Mouse (Mus musculus) myocyte (in vitro differentiated cells): ENCODE data around the gene Nr2c1. TPM values are rescaled to one million over a fixed set of nuclear protein-coding genes. Genes with fewer than 3 reads are reported as not detected.

Experiments used
- H3K27me3 ChIP-seq: one replicate; pipeline ENCODE4 v1.6.1; 2011; ENCODE audit not compliant: control insufficient read depth, insufficient read depth, insufficient read length
- H3K36me3 ChIP-seq: one replicate; pipeline ENCODE4 v1.6.1; 2011; ENCODE audit not compliant: control insufficient read depth, insufficient read depth
- H3K4me2 ChIP-seq: one replicate; pipeline ENCODE4 v1.6.1; 2011; ENCODE audit warnings: low read depth, control low read depth
- H3K4me3 ChIP-seq: one replicate; pipeline ENCODE4 v1.5.1; 2011; ENCODE audit warnings: mild to moderate bottlenecking, control low read depth, moderate library complexity
- H3K79me2 ChIP-seq: one replicate; pipeline ENCODE4 v1.6.1; 2011; ENCODE audit not compliant: control insufficient read depth, insufficient read depth
- H3ac ChIP-seq: one replicate; pipeline ENCODE4 v1.6.1; 2011; ENCODE audit not compliant: control insufficient read depth, insufficient read length
- CEBPB ChIP-seq: IDR thresholded peaks from 2 replicates; pipeline ENCODE4 v1.6.1; 2011; ENCODE audit warnings: mild to moderate bottlenecking, moderate library complexity; ENCODE audit not compliant: poor library complexity, insufficient read depth, severe bottlenecking
- E2F4 ChIP-seq: IDR thresholded peaks from one replicate; pipeline ENCODE4 v1.6.1; 2011; ENCODE audit warnings: mild to moderate bottlenecking, control low read depth, moderate library complexity; ENCODE audit not compliant: insufficient read depth
- MAX ChIP-seq: IDR thresholded peaks from one replicate; pipeline ENCODE4 v1.6.1; 2011; ENCODE audit warnings: low read depth, mild to moderate bottlenecking, control low read depth
- MYOD1 ChIP-seq, 3 experiments: IDR thresholded peaks; one replicate each; pipeline ENCODE4 v1.6.1; 2011; ENCODE audit warnings: control low read depth in 2 of 3, low read depth in 2 of 3, mild to moderate bottlenecking in 2 of 3, moderate library complexity in 1 of 3; ENCODE audit not compliant: insufficient read length in 2 of 3, control insufficient read depth in 1 of 3
- MYOG ChIP-seq, 3 experiments: IDR thresholded peaks; one replicate each; pipeline ENCODE4 v1.6.1; 2011; ENCODE audit warnings: control low read depth in 2 of 3, low read depth in 2 of 3, mild to moderate bottlenecking in 2 of 3; ENCODE audit not compliant: insufficient read length in 2 of 3, control insufficient read depth in 1 of 3, insufficient read depth in 1 of 3
- POLR2A ChIP-seq: IDR thresholded peaks from one replicate; pipeline ENCODE4 v1.6.1; 2011; ENCODE audit warnings: low read depth, mild to moderate bottlenecking, control low read depth, moderate library complexity; ENCODE audit not compliant: insufficient read length
- POLR2AphosphoS2 ChIP-seq: IDR thresholded peaks from one replicate; pipeline ENCODE4 v1.6.1; 2011; ENCODE audit warnings: low read depth, control low read depth; ENCODE audit not compliant: insufficient read length
- REST ChIP-seq: IDR thresholded peaks from one replicate; pipeline ENCODE4 v1.6.1; 2011; ENCODE audit warnings: mild to moderate bottlenecking, control low read depth, moderate library complexity; ENCODE audit not compliant: insufficient read depth, insufficient read length
- TCF12 ChIP-seq: IDR thresholded peaks from one replicate; pipeline ENCODE4 v1.6.1; 2011; ENCODE audit warnings: mild to moderate bottlenecking, control low read depth; ENCODE audit not compliant: poor library complexity, insufficient read depth, severe bottlenecking
- TCF3 ChIP-seq: IDR thresholded peaks from one replicate; pipeline ENCODE4 v1.6.1; 2011; ENCODE audit warnings: low read depth, control low read depth; ENCODE audit not compliant: insufficient read length
- USF1 ChIP-seq: IDR thresholded peaks from one replicate; pipeline ENCODE4 v1.6.1; 2011; ENCODE audit warnings: low read depth, mild to moderate bottlenecking, control low read depth, moderate library complexity
- polyA plus RNA-seq: library from polyadenylated mRNA; unstranded; fragments of >200 nt; fragmentation: generic; extraction: Trizol; gene quantifications from one replicate; pipeline ENCODE4 v1.2.1, GENCODE M21; 2012; ENCODE audit warnings: missing spikeins

Gene Nr2c1
- polyA plus RNA-seq, 1 experiment = 8.4 TPM

GRCm38 (mm10) chr10:94225026-94225750, 77.4 kb downstream of the Nr2c1 start:
- H3K79me2 ChIP-seq = no peaks in the 10 kb centered on the region
- no peak for TF ChIP-seq MYOG (IDR thresholded peaks at IDR 0.05; ENCODE audit: control insufficient read depth in 1 of 3, insufficient read depth in 1 of 3, insufficient read length in 2 of 3, low read depth in 2 of 3)
- TF ChIP-seq POLR2AphosphoS2 = no peak
- TF ChIP-seq TCF3 = no peak
- TF ChIP-seq TCF12 = no peak
- TF ChIP-seq E2F4 = no peak
- no peak for TF ChIP-seq CEBPB
- TF ChIP-seq MYOD1 (IDR thresholded peaks at IDR 0.05; ENCODE audit: control insufficient read depth in 1 of 3, insufficient read length in 2 of 3, low read depth in 2 of 3) = no peak
- TF ChIP-seq REST = no peak
- no peak for TF ChIP-seq POLR2A
- no peak overlapping the region for H3K4me3 ChIP-seq

DNA sequence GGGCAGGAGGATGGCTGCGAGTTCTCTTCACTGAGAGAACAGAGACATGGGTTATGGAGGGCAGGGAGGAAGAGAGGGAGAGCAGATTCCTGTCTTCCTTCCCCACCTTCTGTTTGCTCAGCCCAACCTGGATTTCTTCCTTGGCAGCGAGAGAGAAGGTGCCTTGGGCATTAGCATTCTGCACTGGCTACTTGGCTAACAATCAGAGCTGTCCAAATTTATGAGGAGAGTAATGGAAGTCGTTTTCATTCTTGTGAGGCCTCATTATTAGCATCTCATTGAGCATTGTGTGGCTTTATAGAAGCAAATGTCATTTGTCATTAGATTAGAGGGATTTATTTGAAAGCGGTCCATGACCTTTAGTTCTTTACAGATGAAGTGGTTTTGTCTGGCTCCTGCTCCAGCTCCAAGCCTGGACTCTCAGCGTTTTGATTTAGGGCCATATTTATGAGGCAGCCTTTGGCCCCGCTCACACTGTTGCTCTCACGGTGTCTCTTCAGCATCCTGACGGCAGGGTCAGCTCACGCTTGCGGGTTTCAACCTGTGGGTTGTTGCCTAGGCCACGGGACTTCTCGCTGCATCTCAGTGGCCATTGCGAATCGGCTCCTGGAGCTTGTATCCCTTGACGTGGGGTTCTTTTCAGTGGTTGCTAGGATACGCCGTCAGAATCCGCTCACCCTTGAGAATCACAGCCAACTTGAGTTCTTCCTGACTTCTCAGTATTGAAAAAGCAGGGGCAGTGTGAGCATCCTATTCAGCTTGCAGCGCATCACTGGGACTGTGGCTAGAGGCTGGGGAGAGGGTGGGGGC, 82.6 kb downstream of the Nr2c1 start:
- H3K79me2 ChIP-seq = no peaks in the 10 kb centered on the region
- TF ChIP-seq POLR2AphosphoS2 (no peak), E2F4 (no peak), TCF3 (no peak), MYOD1 (IDR thresholded peaks at IDR 0.05; ENCODE audit: control insufficient read depth in 1 of 3, insufficient read length in 2 of 3, low read depth in 2 of 3) (no peak), CEBPB (no peak), USF1 (no peak), REST (no peak), MAX (no peak)
- H3K4me3 ChIP-seq = no peak overlapping the region
- H3K36me3 ChIP-seq = no peaks in the 10 kb centered on the region
- no peaks in the 10 kb centered on the region for H3K27me3 ChIP-seq
- no peak overlapping the region for H3ac ChIP-seq
- H3K4me2 ChIP-seq = no peak overlapping the region

More at GRCm38 (mm10) chr10:94225026-94225750, 77.4 kb downstream of the Nr2c1 start:
- Histone ChIP-seq H3K27me3 (no peaks in the 10 kb centered on the region), H3K36me3 (peaks cover 7% of the 10 kb centered on the region), H3K4me2 (no peak overlapping the region), H3ac (no peak overlapping the region)

DNA sequence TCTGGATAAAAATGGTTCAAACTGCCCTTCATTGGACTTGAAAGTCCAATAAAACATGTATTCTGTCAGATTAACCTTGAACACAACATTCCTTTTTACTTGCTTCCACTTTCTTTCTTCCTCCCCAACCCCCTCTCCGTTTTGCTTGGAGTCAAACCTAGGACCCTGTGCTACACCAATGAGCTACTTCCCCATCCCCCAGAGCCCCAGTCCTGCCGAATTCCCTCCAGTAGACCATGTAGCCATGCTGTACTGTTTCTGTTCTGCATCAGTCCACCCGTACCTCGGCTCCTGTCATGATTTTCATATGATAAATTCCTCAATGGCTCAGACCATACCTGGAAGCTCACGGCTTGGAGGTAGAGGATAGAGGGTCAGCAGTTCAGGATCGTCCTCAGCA, 83.2 kb downstream of the Nr2c1 start:
- Histone ChIP-seq H3ac (no peak overlapping the region), H3K27me3 (no peaks in the 10 kb centered on the region), H3K4me2 (no peak overlapping the region), H3K4me3 (no peak overlapping the region), H3K79me2 (no peaks in the 10 kb centered on the region), H3K36me3 (no peaks in the 10 kb centered on the region)
- no peak for TF ChIP-seq POLR2AphosphoS2
- TF ChIP-seq MAX = no peak
- TF ChIP-seq CEBPB = no peak
- no peak for TF ChIP-seq E2F4
- TF ChIP-seq POLR2A = no peak
- no peak for TF ChIP-seq MYOG (IDR thresholded peaks at IDR 0.05; ENCODE audit: control insufficient read depth in 1 of 3, insufficient read depth in 1 of 3, insufficient read length in 2 of 3, low read depth in 2 of 3)
- no peak for TF ChIP-seq MYOD1 (IDR thresholded peaks at IDR 0.05; ENCODE audit: control insufficient read depth in 1 of 3, insufficient read length in 2 of 3, low read depth in 2 of 3)
- no peak for TF ChIP-seq TCF12

DNA sequence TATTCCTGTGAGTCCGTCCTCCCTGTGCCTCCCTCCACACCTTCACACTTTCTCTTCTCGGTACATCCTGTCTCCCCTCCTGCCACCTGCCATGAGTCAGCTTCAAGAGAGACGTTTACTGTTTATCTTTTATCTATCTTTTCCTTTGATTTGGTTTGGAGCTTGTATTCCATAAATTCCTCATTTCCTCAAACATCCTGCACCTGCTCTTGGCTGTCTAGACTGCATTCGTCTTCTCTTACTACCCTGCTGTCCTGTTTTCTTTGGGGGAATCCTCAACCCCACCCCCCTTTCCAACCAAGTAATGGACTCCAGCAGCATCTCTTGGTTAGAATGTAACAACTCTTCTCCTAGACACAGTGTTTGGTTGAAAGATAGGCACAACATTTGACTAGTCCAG, 87.4 kb downstream of the Nr2c1 start:
- peak overlapping the region; percentile 8 for H3K4me2 ChIP-seq
- no peaks in the 10 kb centered on the region for H3K36me3 ChIP-seq
- H3ac ChIP-seq = no peak overlapping the region
- H3K4me3 ChIP-seq = no peak overlapping the region
- no peak for TF ChIP-seq E2F4
- TF ChIP-seq CEBPB = no peak
- no peak for TF ChIP-seq USF1
- TF ChIP-seq POLR2A = no peak
- no peak for TF ChIP-seq TCF12
- peak in 2 of 3 experiments; percentile 68 to 79 for TF ChIP-seq MYOD1 (IDR thresholded peaks at IDR 0.05; ENCODE audit: control insufficient read depth in 1 of 3, insufficient read length in 2 of 3, low read depth in 2 of 3)
- H3K79me2 ChIP-seq = no peaks in the 10 kb centered on the region
- H3K27me3 ChIP-seq = no peaks in the 10 kb centered on the region

DNA sequence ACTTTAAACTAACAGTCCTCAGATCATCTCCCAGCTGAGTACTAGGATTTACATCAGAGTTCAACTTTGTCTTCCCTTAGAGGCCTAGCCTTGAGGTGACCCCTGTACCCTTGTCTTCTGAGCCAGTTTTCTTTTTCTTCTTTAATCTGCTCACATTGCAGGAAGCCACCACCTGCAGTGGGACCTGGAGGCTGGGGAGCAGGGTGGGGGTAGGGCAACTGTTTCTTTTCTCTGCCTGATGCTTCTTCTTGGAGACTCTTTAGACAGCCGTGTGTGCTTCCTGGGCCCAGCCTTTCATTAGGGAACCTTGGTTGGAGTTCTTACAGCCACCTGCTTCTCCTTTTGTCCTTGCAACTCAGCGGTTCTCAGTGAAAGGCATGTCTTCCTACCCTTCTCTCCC, 93.5 kb downstream of the Nr2c1 start:
- TF ChIP-seq MYOG (IDR thresholded peaks at IDR 0.05; ENCODE audit: control insufficient read depth in 1 of 3, insufficient read depth in 1 of 3, insufficient read length in 2 of 3, low read depth in 2 of 3) (no peak), USF1 (no peak), POLR2A (no peak)
- Histone ChIP-seq H3K4me3 (no peak overlapping the region), H3K79me2 (no peaks in the 10 kb centered on the region), H3K36me3 (no peaks in the 10 kb centered on the region), H3ac (no peak overlapping the region), H3K4me2 (no peak overlapping the region), H3K27me3 (no peaks in the 10 kb centered on the region)

Other genes starting within 250 kb of the Nr2c1 start
- 16.8 TPM for gene Vezt, start 112.2 kb upstream of the Nr2c1 start, polyA plus RNA-seq
- 1.7 TPM for gene Fgd6, start 112.0 kb upstream of the Nr2c1 start, polyA plus RNA-seq
- gene Ndufa12, start 50.7 kb downstream of the Nr2c1 start, polyA plus RNA-seq = 406 TPM
- gene Gm4792, start 150.7 kb downstream of the Nr2c1 start, polyA plus RNA-seq = not detected
- 16.6 TPM for gene Tmcc3, start 163.9 kb downstream of the Nr2c1 start, polyA plus RNA-seq